Mouse (Mus musculus): ENCODE data around the gene Muc2.

DNA sequence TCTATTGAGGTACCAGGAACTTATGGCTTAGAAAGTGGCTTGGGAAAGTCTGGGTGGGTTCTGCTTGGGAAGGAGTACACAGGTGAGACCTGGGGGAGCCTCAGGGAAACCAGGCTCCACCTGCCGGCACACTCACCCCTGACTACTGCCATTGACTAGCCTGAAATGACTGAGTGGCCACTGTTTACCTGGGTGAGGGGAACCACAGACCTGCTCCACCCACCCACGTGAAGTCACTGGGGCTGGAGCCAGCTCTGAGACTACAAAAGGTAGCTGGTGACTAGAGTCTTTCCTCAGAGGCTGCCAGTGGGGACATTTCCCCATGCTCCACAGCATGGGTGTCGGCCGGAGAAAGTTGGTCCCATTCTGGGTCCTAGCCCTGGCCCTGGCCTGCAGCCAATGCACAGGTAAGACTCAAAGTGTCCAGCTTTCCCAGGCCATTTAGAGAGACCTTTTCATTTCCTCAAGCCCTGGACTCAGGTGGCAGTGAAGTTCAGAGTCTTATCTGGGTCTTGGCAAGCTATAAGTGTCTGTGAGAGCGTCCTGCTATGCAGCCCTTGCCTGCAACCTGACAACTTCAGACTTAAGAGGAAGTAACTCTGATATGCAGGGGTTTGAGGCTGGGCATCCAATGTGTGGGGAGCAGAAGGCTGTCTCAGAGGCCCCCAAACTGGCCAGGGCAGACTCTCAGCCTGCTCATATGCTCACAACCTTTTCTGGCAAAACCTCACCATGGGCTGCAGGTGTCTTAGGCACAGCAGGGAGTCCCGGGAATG lies 98.7 kb downstream of the Muc2 start, which contains the start of gene Muc5ac:
- no peak for TF ChIP-seq GATA1 (IDR thresholded peaks at IDR 0.05; ENCODE audit: borderline replicate concordance, low read length)
- no peak for TF ChIP-seq POLR2AphosphoS5 (IDR thresholded peaks at IDR 0.05; ENCODE audit: insufficient replicate concordance, low read depth, low read length)

Data from G1E (cell line).